Mouse (Mus musculus) thymus, postnatal 25 days (tissue): ENCODE results near the gene Gpn3.
A peak's percentile ranks its signal among the peaks of the same experiment; 100 is the strongest.
"Not testable (repeated sequence)": the region's sequence is repeated elsewhere in the genome, so short reads cannot be mapped to it uniquely, and the experiment has no call there.

ENCODE experiments used
- DNase-seq: peaks from one replicate; pipeline ENCODE4 v3.0.0; 2022

Gene Gpn3

DNA sequence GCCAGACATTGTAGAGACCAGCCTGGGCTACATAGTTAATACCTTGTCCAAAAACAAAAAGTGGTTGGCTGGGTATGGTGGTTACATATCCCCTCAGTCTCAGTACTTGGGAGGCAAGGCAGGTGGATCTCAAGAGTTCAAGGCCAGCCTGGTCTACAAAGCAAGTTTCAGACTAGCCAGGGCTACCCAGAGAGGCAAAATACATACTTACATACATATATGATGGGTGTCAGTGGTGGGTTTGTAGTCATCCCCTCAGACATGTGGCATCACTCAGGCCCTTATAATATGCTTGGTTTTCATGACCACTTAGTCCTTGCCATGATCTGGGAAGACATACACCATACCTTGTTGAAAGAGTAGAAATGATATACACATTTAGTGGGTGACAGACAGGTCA lies 19.0 kb downstream of the Gpn3 start:
- DNase-seq: no peak

DNA sequence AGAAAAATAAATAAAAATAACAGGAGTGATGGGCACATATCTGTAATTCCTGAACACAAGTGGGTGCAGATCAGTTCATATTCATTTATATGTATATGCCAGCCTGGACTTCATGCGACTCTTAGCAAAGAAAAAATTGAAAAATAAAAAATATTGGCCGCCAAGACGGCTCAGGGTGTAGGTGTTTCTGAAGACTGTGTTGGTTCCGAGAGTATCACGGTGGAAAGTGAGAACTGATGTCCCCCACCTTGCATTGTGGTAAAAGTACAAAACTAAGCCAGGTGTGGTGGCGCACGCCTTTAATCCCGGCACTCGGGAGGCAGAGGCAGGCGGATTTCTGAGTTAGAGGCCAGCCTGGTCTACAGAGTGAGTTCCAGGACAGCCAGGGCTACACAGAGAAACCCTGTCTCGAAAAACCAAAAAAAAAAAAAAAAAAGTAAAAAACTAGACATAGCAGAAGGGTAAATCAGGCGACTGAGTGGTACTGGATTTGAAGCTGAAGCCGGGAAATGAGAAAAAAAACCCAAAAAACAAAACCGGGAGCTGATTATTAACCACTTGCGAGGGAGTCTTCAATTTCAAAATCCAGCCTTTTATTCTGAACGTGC lies 19.6 kb downstream of the Gpn3 start:
- no peak for DNase-seq

DNA sequence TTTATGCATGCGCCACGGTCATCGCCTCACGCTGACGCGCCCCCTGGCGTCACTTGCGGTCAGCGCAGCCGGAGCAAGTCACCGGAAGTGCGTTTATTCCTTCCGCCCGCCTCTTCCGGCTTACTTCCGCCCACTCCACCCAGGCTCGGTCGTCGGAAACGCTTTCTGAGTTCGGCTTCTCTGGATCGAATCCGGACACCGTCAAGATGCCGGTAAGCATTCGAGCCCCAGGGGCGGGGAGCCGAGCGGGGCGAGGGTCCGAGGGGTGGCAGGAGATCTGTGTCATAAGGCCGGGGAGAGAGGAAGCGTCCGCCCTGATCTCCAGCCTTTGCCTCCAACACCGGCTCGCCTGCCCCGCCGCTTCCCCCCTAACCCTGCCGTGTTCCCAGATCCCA lies 20.1 kb downstream of the Gpn3 start, which contains the start of gene Arpc3:
TSS of gene Arpc3 (plus strand) at position 93 of the 395 bp plus-strand sequence.
- DNase-seq: peak; percentile 91

DNA sequence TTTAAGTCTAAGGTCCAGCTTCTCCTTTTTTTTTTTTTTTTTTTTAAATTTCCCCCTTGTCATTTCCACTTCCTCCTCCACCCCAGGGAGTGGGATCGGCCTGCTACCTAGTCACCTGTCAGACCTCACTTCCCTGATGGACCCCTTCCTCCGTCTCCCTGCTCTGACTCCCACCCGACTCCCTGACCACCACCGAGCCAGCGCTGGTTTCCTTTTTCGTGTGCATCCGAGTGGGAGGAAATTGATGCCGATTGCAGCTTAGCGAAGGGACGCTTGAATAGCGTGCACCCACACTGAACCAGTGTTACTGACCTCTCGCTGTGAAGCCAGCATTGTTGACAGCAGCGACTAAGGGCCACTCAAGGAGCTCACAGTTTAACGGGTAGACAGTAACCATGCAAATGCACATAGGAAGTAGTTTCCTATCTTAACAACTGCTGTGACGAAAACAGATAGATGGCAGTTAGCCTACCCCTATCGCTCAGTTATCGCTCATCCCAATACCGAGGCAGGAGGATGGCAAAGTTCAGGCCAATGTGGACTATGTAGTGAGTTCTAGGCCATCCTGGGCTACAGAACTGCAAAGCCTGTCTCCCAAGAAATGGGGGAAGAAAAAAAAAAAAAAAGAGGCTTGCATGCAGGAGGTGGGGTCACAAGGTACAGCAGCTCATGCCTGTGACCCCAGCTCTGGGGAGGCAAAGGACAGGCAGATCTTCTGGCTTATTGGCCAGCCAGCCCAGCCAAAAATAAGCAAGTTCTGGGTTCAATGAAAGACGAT lies 20.7 kb downstream of the Gpn3 start:
- DNase-seq: peak; percentile 29

DNA sequence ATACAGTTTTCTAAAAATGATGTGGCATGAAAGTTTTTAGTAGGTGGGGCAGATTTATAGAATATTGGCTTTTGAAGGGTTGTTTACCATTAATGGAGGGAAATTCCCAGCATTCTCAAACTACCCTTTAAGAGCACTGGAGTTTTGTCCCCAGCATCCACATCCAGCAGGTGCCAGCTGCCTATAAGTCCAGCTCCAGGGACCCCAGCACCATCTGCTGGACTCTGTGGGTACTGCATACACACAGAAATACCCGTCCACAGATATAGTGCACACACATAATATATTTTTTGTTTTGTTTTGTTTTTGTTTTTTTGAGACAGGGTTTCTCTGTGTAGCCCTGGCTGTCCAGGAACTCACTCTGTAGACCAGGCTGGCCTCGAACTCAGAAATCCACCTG lies 22.2 kb downstream of the Gpn3 start:
- DNase-seq: peak; percentile 85

DNA sequence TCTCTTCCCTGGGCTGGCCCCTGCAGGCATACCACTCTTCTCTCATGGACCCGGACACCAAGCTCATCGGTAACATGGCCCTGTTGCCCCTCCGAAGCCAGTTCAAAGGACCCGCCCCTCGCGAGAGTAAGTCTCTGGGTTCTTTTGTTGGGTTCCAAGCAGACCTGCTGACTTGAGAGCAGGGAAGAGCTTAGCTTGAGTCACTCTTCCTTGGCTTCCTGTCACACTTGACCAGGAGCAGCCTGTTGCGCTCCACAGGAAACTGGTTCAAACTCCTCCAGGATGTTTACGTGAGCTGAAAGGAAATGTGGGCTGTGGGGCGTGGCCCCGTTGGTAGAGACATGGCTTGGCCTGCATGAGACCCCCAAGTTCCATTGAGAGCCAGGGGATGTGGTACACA lies 25.1 kb downstream of the Gpn3 start:
- peak; percentile 32 for DNase-seq

DNA sequence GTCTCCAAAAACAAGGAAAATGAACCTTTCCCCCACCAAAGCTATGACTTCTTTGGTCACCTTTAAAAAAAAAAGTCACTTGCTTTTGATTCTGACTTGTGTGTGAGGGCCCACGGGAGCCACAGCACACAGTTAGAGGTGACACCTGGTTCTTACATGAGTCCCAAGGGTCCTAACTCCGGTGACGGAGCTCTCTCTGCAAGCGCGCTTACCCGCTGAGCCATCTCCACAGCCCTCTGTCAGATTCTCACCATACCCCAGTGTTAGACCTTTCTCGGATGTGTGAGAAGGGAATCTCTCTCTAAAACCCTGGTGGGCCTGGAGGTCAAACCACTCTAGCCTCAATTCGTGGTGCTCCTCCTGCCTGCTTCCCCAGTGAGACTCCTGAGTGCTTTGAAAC lies 25.8 kb downstream of the Gpn3 start:
- no peak for DNase-seq

DNA sequence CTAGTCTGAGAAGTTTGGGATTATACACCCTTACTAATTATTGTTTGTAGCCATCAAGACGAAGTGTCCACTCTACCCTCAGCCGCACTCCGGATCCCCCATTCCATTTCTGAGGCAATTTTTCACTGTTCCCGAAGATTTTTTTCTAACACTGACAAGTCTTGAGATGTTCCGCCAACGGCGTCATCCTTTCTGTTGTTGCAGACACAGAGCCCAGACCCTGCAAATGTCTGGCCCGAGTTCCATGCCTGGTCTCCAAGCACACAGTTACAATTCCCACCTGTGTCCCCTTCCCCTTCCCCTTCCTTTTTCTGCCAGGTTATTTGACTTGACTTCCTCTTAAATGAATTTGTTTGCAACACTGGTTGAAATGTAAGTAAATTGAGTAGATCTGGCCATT lies 28.2 kb downstream of the Gpn3 start:
- DNase-seq: no peak

DNA sequence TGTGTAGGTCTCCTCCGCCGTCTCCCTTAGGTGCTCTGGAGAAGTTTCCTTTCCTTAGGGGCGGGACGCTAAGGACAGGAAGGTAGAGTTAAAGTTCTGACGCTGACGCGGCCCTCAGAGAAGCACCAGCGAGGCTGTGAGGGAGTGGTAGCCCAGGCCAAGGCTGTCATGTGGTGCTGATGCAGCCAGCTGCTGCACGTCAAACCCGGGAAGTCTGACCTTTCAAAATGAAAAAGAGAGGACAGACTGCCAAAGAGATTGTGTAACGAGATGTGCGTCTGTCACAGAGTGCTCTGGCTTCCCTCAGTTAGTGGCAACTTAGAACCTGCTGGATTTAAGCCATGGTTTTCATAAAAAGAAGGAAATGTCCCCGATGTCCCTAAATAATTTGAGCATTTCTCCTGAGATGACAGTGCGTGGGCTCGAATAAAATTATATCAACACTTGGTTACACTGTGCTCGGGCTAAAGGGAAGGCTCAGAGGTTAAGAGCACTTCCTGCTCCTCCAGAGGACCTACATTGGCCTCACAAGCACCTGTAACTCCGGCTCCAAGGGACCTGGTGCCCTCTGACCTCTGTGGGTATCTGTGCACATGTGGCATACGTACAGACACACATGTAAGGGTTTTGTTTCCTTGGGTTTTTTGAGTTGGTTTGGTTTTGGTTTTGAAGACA lies 29.1 kb downstream of the Gpn3 start:
- DNase-seq: no peak

DNA sequence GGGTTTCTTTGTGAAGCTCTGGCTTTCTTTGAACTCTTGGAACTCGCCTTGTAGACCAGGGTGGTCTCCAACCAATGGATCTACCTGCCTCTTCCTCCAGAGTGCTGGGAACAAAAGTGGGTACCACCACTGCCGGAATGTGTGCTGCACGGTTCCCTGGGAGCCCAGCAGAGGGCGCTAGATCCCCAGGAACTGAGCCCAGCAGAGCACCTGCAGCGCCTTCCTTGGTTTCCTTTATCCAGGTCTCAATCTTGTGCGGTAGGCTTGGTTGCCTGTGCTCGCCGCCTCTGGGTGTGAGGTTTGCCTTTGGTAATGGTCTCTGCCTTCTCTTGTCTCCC lies 29.6 kb downstream of the Gpn3 start:
- DNase-seq: peak; percentile 80

DNA sequence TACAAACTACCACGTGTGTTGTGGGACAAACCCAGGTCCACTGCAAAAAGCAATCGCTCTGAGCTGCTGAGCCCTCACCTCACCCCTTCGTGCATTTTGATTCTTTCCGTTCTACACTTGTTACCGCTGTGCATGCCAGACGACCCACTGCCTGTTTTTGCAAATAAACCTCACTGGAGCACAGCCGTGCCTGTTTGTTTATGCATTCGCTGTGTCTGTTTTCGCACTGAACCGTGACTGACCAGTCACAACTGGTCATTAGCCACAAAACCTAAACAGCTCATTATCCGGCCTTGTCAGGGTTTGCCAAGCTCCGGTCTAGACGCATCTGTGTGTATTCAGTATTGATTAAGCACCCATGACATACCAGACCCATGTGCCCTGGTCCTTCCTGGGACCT lies 30.5 kb downstream of the Gpn3 start:
- DNase-seq: no peak

DNA sequence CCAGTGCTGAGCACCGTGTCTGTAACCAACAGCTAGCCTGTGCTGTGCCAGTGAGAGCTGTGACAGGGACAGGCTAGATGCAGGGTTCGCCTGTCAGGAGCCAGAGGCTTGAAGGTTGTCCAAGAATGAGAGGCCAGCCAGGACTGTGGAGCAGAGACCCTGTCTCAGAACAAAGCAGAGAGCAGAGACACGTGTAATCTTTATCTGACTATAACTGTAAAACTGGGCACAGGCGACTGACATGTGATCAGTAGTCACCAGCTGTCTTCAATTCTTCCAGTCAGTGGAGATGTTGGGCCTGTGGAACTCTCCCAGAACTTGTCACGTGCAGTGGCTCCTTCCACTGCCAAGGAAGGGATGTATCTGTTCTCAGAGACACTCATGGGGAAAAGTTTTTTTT lies 31.1 kb downstream of the Gpn3 start:
- no peak for DNase-seq

DNA sequence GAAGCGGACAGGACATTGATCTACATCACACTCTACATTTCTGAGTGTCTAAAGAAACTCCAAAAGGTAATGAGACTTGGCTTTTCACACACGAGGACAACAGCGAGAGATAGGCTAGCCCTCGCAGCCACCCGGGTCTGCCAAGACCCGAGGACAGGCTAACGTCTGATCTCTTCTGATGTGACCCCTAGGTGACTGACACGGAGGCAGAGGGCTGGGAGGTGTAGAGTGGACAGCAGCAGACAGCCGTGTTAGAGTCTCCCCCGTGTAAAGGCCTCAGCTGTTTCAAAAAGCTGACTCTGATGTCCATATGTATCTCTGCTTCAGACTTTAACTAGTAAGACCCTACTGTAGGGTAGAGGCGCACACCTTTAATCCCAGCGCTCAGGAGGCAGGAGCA lies 31.7 kb downstream of the Gpn3 start:
- no peak for DNase-seq

DNA sequence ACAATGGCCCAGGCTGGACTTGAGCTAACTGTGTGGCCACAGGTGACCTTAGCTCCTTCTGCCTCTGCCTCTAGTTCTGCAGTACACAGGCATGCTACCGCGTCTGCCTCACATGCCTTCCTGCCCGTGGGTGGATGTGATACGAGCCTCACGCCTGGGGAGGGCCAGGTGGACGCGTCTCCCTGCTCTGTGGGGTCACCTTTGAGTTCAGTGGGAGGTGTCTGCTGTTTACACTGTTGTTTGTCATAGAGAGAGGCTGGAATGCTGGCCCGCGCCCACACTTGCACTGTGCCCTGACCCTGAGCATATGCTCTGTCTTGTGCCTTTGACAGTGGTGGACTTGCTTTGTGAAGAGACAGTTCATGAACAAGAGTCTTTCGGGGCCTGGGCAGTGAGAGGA lies 33.9 kb downstream of the Gpn3 start:
- DNase-seq: no peak

DNA sequence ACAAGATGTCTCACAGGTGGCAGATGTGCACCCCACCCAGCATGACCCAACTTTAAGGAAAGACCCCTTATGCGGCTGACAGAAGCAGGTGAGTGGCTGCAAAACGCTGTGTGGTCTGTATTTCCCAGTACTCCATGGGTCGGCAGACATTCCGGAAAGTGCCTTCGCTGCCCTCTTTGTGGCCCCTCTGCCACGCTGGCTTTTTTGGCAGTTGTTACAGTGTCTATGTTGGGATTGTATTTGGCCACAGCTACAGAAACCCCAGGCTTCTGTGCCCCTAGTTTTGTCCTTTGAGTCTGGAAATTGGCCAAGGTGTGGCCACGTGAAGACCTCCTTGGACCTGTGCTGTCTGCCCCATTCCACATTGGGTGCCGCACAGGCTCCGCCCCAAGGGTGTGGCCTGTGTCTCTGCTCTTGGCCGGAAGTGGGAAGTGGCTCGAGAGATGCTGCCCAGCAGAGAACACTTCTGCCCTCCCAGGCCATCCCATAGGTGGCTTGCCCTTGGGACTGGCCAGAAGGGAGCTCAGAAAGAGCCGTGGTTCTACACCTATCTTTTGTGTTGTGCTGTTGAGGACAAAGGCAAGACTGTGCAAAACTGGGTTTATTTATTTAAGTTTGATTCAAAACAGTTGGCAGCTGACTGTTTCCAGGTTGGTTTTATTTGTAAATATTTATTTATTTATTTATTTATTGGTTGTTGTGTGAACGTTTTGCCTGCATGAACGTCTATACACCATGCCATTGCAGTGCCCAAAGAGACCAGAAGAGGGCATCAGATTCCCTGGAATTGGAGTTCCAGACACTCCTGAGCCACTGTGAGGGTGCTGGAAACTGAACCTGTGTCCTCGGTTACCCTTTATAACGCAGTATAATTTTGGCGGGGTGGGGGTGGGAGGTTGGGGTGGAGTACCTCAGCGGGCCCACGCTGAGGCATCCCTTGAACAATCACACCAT lies 38.3 kb downstream of the Gpn3 start:
- peak; percentile 19 for DNase-seq

DNA sequence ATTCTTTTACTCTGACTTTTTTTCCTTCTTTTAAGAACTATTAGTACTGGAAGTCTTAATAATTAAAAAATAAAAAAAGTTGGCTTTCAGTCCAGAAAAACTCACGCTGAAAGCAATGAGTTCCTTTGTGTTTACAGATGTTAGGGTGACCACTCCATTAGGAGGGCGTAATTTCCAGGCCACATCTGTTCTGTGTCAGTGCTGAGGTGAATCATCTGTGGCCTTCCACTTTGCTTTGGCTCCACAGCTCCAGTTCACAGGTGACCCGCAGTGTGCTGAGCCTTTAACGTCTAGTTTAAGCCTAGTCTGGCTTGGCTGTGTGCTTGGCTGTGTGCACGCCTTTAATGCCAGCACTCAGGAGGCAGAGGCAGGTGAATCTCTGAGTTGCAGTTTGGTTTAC lies 40.2 kb downstream of the Gpn3 start:
- no peak for DNase-seq

DNA sequence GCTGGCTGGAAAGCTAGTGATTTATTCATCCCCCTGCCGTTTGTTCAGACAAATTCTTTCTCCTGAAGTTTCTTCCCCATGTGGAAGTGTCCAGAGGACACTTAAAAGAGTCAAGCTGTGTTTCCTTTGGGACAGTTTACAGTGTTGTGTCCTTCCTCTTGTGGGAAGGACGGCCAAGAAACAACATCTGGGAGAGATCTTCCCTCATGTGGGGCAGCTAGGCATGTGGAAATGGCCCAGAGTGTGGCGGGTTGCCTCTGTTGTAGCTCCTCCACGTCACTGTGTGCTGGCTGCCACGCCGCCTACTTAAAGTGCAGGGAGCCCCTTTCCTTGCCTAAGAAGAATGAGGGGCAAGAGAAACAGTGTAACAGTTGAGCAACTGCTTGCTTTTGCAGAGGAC lies 41.1 kb downstream of the Gpn3 start:
- no peak for DNase-seq

DNA sequence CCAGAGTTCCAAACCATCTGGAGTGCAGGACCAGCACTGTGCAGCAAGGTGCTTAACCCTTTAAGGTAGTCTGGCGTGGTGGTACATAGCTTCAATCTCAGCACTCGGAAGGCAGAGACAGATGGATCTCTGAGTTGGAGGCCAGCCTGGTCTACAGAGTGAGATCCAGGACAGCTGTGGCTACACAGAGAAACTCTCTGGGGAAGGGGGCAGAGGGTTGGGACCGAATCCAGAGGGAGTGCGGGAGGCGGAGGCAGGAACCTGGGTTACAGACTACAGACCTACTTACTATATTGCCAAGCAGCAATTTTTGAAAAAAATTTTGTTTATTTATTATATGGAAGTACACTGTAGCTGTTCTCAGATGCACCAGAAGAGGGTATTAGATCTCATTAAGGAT lies 42.7 kb downstream of the Gpn3 start:
- no peak for DNase-seq

DNA sequence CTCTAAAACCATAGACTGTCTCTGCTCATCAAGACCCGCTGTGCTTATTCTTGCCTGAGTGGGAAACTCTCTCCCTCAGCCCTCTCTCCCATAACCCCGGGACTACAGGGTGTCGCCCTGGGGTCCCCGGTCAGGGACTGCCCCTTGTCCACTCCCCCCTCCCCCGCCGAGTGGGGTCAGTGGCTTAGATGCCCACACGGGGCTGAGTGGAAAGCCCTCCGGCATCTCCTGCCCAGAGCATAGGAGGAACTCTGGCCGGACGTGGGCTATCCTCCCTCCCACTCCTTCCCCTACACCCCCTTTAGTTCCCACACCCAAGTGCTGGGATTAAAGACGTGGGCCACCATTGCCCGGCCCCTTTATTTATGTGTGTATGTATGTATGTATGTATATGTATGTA lies 43.8 kb downstream of the Gpn3 start:
- DNase-seq: no peak

DNA sequence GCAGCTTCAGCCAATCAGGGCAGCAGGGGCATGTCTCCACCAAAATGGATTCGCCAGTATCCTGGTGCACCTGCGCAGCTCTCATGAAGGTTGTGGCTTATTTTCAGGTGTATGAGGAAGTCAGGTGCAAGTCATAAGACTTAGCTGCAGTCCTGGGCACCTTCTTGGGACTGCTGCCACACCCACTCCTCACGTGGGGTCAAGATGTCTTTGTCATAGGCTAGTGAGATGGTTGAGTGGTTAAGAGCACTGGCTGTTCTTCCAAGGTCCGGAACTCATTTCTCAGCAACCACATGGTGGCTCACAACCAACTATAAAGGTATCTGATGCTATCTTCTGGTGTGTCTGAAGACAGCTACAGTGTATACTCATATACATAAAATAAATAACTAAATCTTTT lies 49.0 kb downstream of the Gpn3 start:
- not testable (repeated sequence) for DNase-seq

DNA sequence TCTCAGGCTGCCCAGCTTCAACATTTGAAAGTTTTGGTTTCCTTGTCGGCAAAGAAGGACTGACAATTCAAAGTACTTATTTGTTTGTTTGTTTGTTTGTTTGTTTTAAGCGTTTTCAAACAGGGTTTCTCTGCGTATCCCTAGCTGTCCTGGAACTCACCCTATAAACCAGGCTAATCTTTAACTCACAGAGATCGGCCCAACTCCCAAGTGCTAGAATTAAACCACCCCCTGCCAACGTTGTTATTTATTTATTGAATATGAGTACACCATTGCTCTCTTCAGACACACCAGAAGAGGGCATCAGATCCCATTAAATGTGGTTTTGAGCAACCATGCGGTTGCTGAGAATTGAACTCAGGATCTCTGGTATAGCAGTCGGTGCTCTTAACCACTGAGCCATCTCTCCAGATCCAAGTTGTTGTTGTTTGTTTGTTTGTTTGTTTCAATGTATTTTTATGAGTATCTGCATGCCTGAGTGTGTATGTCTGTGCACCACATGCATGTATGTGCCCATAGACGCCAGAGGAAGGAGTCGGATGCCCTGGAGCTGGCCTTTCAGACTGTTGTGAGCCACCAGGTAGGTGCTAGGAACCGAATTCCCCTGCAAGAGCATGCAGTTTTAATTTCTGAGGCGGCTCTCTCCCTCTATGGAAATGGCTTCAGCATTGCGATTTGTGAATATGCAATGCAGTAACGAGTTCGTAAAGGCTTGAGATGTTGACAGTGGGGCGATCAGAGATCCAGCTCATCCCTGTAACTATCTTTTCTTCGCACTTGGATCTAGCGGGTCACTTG lies 49.8 kb downstream of the Gpn3 start, which contains the start of gene Anapc7:
TSS of gene Anapc7 (plus strand) at position 423 of the 798 bp plus-strand sequence.
- no peak for DNase-seq
